Mouse (Mus musculus) midbrain, embryonic 16.5 days (tissue): ENCODE results near the gene Atp6v0d1. TPM values are rescaled to one million over a fixed set of nuclear protein-coding genes. Genes with fewer than 3 reads are reported as not detected.
A peak's percentile ranks its signal among the peaks of the same experiment; 100 is the strongest.

Experiments used
- ATAC-seq: fragments of 200-750 bp; cut with Nextera tagmentation; 2 replicates; pipeline ENCODE4 v1.8.0; 2017; ENCODE audit warnings: moderate TSS enrichment
- H3K27ac ChIP-seq: fragments of 300-500 bp; sonication (generic); 2 replicates; pipeline ENCODE4 v1.5.1; 2014; ENCODE audit warnings: mild to moderate bottlenecking, low read length, mixed read lengths
- H3K27me3 ChIP-seq: fragments of 300-500 bp; sonication (generic); 2 replicates; pipeline ENCODE4 v1.6.1; 2014; ENCODE audit warnings: low read depth, low read length, mixed read lengths; ENCODE audit not compliant: control insufficient read depth, insufficient read depth
- H3K36me3 ChIP-seq: fragments of 300-500 bp; sonication (generic); 2 replicates; pipeline ENCODE4 v1.6.1; 2014; ENCODE audit warnings: mild to moderate bottlenecking, low read length, moderate library complexity, mixed read lengths; ENCODE audit not compliant: control insufficient read depth, insufficient read depth
- H3K4me1 ChIP-seq: fragments of 300-500 bp; sonication (generic); 2 replicates; pipeline ENCODE4 v1.6.1; 2014; ENCODE audit warnings: mild to moderate bottlenecking, low read length, mixed read lengths; ENCODE audit not compliant: control insufficient read depth, insufficient read depth
- H3K4me2 ChIP-seq: fragments of 300-500 bp; sonication (generic); 2 replicates; pipeline ENCODE4 v1.6.1; 2014; ENCODE audit warnings: mild to moderate bottlenecking, low read length, mixed read lengths
- H3K4me3 ChIP-seq: fragments of 300-500 bp; sonication (generic); 2 replicates; pipeline ENCODE4 v1.5.1; 2014; ENCODE audit warnings: low read depth, mild to moderate bottlenecking, low read length, moderate library complexity, mixed read lengths
- H3K9ac ChIP-seq: fragments of 300-500 bp; sonication (generic); 2 replicates; pipeline ENCODE4 v1.6.1; 2014; ENCODE audit warnings: low read depth, low read length, mixed read lengths
- H3K9me3 ChIP-seq: fragments of 300-500 bp; sonication (generic); replicated peaks from 2 replicates; pipeline ENCODE4 v1.6.1; 2014; ENCODE audit warnings: mild to moderate bottlenecking, low read length, mixed read lengths; ENCODE audit not compliant: control insufficient read depth, poor library complexity, severe bottlenecking
- WGBS: fragments of 180-500 bp; shearing (Covaris S2); extraction: QIAGEN DNeasy Blood & Tissue Kit; methylation state at CpG from one replicate; pipeline ENCODE4 v1.1.7; 2014; 5-methylcytosine and 5-hydroxymethylcytosine counted together
- polyA plus RNA-seq: library from polyadenylated mRNA; unstranded; fragments of >200 nt; fragmentation: Nextera tagmentation; extraction: Ambion mirVana; gene quantifications from 2 replicates; pipeline ENCODE4 v1.2.1, GENCODE M21; 2015

The Atp6v0d1 gene
- polyA plus RNA-seq, 1 experiment from 2014 or later = 244 TPM

GRCm38 (mm10) chr8:105509997-105510735, 55.7 kb downstream of the Atp6v0d1 start:
- no peak overlapping the region for H3K4me2 ChIP-seq
- H3K9me3 ChIP-seq = no peaks in the 10 kb centered on the region
- no peak overlapping the region for H3K4me3 ChIP-seq
- H3K4me1 ChIP-seq = no peaks in the 10 kb centered on the region
- 58% methylated on average over 12 of the region's 12 CpGs for WGBS
- H3K9ac ChIP-seq = no peak overlapping the region
- H3K27me3 ChIP-seq = no peaks in the 10 kb centered on the region
- no peak overlapping the region for H3K27ac ChIP-seq
- no peak for ATAC-seq
- H3K36me3 ChIP-seq = no peaks in the 10 kb centered on the region

GRCm38 (mm10) chr8:105508758-105509157, 57.1 kb downstream of the Atp6v0d1 start:
- Histone ChIP-seq H3K27me3 (no peaks in the 10 kb centered on the region), H3K9ac (no peak overlapping the region), H3K4me3 (no peak overlapping the region), H3K27ac (no peak overlapping the region), H3K36me3 (no peaks in the 10 kb centered on the region), H3K4me1 (no peaks in the 10 kb centered on the region), H3K4me2 (no peak overlapping the region), H3K9me3 (no peaks in the 10 kb centered on the region)
- no peak for ATAC-seq
- WGBS = 29% methylated on average over 2 of the region's 2 CpGs

- 81% methylated on average over 6 of the region's 6 CpGs for WGBS
- no peaks in the 10 kb centered on the region for H3K4me1 ChIP-seq
- H3K4me2 ChIP-seq = no peak overlapping the region
- H3K9ac ChIP-seq = no peak overlapping the region
- no peaks in the 10 kb centered on the region for H3K27me3 ChIP-seq
- H3K9me3 ChIP-seq = no peaks in the 10 kb centered on the region
- H3K36me3 ChIP-seq = no peaks in the 10 kb centered on the region
- H3K27ac ChIP-seq = no peak overlapping the region
- H3K4me3 ChIP-seq = no peak overlapping the region
- no peak for ATAC-seq
Measured at GRCm38 (mm10) chr8:105506977-105507376, 58.9 kb downstream of the Atp6v0d1 start.

DNA sequence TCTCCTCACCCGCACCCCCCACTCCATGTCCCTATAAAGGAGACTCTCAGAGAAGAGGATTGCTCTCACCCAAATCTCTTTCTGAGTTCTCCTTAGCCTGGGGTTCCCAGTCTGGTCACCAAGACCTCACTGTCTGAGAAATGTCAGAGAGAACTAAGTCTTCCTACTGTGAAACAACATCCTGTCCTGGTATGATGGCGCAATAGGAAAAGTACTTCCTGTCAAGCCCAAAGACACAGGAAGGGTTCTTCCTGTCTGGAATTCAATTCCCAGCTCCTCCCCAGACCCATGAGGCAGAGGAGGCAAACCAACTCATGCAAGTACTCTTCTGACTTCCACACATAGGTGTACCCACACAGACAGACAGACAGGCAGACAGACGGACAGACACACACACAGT, 61.2 kb downstream of the Atp6v0d1 start:
- WGBS = 86% methylated on average over 3 of the region's 3 CpGs
- Histone ChIP-seq H3K4me1 (no peaks in the 10 kb centered on the region), H3K4me2 (no peak overlapping the region), H3K36me3 (no peaks in the 10 kb centered on the region), H3K9ac (no peak overlapping the region), H3K9me3 (no peaks in the 10 kb centered on the region), H3K4me3 (no peak overlapping the region), H3K27me3 (no peaks in the 10 kb centered on the region), H3K27ac (no peak overlapping the region)
- ATAC-seq = no peak

DNA sequence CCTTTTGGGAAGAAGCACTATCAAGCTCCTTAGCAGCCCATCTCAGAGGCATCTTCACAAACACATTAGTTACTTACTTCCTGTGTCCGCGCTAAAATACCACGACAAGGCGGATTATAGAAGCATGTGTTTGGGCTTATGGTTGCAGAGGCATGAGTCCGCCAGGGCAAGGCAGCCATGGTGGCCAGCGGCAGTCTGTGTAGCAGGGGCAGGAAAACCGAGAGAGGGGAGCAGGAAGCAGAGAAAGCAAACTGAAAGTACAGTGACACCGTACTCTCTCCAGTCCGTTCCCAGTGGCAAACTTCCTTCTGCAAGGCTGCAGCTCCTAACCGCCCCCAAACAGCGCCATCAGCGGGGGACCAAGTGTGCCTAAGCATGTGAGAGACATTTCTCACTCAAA, 66.1 kb downstream of the Atp6v0d1 start:
- Histone ChIP-seq H3K9ac (no peak overlapping the region), H3K27me3 (no peaks in the 10 kb centered on the region), H3K4me2 (no peak overlapping the region), H3K4me3 (no peak overlapping the region), H3K36me3 (no peaks in the 10 kb centered on the region), H3K27ac (no peak overlapping the region), H3K4me1 (peaks cover 14% of the 10 kb centered on the region), H3K9me3 (no peaks in the 10 kb centered on the region)
- ATAC-seq = no peak
- 79% methylated on average over 12 of the region's 12 CpGs for WGBS

GRCm38 (mm10) chr8:105496439-105497180, 69.2 kb downstream of the Atp6v0d1 start, which contains the start of gene Zdhhc1:
Gene Zdhhc1, minus strand, starts transcription at chr8:105496902.
- no peaks in the 10 kb centered on the region for H3K27me3 ChIP-seq
- peak within 1 kb of the TSS; percentile 89 for H3K9ac ChIP-seq
- no peaks in the 10 kb centered on the region for H3K36me3 ChIP-seq
- peak within 1 kb of the TSS; percentile 71 for H3K4me3 ChIP-seq
- peak within 1 kb of the TSS; percentile 84 for H3K27ac ChIP-seq
- ATAC-seq = peak; percentile 89
- WGBS = under 1% methylated on average over 66 of the region's 68 CpGs
- H3K9me3 ChIP-seq = no peaks in the 10 kb centered on the region
- peak within 1 kb of the TSS; percentile 85 for H3K4me2 ChIP-seq
- H3K4me1 ChIP-seq = peaks cover 16% of the 10 kb centered on the region

DNA sequence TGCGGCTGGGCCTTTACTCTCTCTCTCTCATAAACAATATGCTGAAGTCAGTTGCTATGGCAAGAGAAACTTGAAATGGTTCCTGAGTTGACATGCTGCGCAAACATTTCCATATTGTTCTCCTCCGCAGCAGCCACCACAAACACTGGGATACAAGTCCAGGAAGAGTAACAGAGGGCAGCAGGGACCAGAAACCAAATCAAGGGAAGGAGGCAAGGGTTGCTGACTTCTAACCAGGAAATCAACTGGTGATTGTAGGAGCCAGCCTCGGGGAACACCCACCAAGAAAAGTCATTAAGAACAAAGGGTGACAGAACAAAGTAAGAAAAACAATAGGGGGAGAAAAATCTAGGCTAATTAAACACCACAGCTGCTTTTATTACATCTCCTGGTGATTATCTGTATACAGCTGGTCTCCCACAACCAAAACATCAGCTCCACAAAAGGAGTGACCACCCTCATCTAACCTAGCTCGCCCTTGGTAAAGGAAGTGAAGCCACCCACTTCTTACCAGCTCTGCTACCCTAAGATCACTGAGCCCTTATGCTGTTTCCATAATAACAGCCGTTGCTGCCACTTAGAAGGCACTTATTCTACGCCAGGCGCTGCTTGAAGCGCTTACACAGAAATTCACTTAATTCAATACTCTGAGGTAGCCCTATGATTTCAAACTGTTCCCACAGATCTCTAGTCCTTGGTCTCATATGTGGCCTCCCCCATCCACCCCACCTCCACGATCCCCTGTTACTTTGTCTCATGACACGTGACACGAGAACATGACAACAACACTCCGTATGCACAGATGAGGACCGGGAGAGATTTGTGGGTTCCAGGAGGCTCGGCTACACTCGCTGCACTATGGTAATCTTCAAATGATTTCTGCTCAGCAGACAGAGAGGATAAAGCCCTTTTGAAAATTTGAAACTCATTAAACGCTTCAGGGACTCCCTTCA, 70.2 kb downstream of the Atp6v0d1 start:
- Histone ChIP-seq H3K9me3 (no peaks in the 10 kb centered on the region), H3K4me3 (peak overlapping the region; percentile 71), H3K27ac (peak overlapping the region; percentile 84), H3K4me1 (peaks cover 16% of the 10 kb centered on the region), H3K27me3 (no peaks in the 10 kb centered on the region), H3K9ac (peak overlapping the region; percentile 89), H3K36me3 (no peaks in the 10 kb centered on the region), H3K4me2 (peak overlapping the region; percentile 85)
- peak; percentile 31 for ATAC-seq
- WGBS = 15% methylated on average over 17 of the region's 17 CpGs

- 86% methylated on average over 3 of the region's 3 CpGs for WGBS
- peaks cover 16% of the 10 kb centered on the region for H3K4me1 ChIP-seq
- H3K27ac ChIP-seq = no peak overlapping the region; the same call in 1 of the 2 replicates
- H3K9ac ChIP-seq = no peak overlapping the region
- no peak overlapping the region for H3K4me3 ChIP-seq
- no peaks in the 10 kb centered on the region for H3K9me3 ChIP-seq
- ATAC-seq = no peak
- H3K4me2 ChIP-seq = no peak overlapping the region
- H3K36me3 ChIP-seq = no peaks in the 10 kb centered on the region
- no peaks in the 10 kb centered on the region for H3K27me3 ChIP-seq
Measured at GRCm38 (mm10) chr8:105494566-105494965, 71.3 kb downstream of the Atp6v0d1 start.
